Mouse (Mus musculus) mouse trophoblast stem cell (cell line): ENCODE data around the gene Macc1.

Experiments
- in situ Hi-C, 2 experiments: fragments of 300-500 bp; cut with MseI, MboI; formaldehyde crosslinking; loops; 2 replicates in 1 of 2; 3 replicates in 1 of 2; pipeline ENCODE4 v1.15.1; 2025

The Macc1 gene

GRCm38 (mm10) chr12:119386650-119387049 is 72.6 kb downstream of the Macc1 start:
- in situ Hi-C loops: no loop called here

- in situ Hi-C loops: no loop called here
Observed at GRCm38 (mm10) chr12:119387925-119388324, 73.9 kb downstream of the Macc1 start.

GRCm38 (mm10) chr12:119390192-119390684 is 76.2 kb downstream of the Macc1 start:
- in situ Hi-C loops: no loop called here

GRCm38 (mm10) chr12:119398046-119398659 is 84.1 kb downstream of the Macc1 start:
- in situ Hi-C loops: no loop called here

GRCm38 (mm10) chr12:119402273-119402672 is 88.2 kb downstream of the Macc1 start:
- in situ Hi-C loops: no loop called here

- in situ Hi-C loops: no loop called here
Observed at GRCm38 (mm10) chr12:119402796-119403195, 88.7 kb downstream of the Macc1 start.

- in situ Hi-C loops: no loop called here
Observed at GRCm38 (mm10) chr12:119404810-119405209, 90.7 kb downstream of the Macc1 start.

- in situ Hi-C loops: no loop called here
Observed at GRCm38 (mm10) chr12:119410522-119410921, 96.5 kb downstream of the Macc1 start.

GRCm38 (mm10) chr12:119410956-119411355 is 96.9 kb downstream of the Macc1 start:
- in situ Hi-C loops: no loop called here

GRCm38 (mm10) chr12:119411982-119412381 is 97.9 kb downstream of the Macc1 start:
- in situ Hi-C loops: no loop called here

GRCm38 (mm10) chr12:119415900-119416299 is 101.8 kb downstream of the Macc1 start:
- in situ Hi-C loops: no loop called here

GRCm38 (mm10) chr12:119425749-119426148 is 111.7 kb downstream of the Macc1 start:
- in situ Hi-C loops: no loop called here

GRCm38 (mm10) chr12:119426182-119426886 is 112.3 kb downstream of the Macc1 start:
- in situ Hi-C loops: no loop called here

- in situ Hi-C loops: no loop called here
Observed at GRCm38 (mm10) chr12:119426887-119427204, 112.8 kb downstream of the Macc1 start.

- in situ Hi-C loops: no loop called here
Observed at GRCm38 (mm10) chr12:119440720-119441119, 126.7 kb downstream of the Macc1 start.

- in situ Hi-C loops: loop anchor here (25.0 kb wide), 1 partner anchor 413 kb away; no protein-coding TSS in a partner anchor
Observed at GRCm38 (mm10) chr12:119450116-119450515, 136.0 kb downstream of the Macc1 start.

GRCm38 (mm10) chr12:119451232-119451631 is 137.2 kb downstream of the Macc1 start:
- in situ Hi-C loops: loop anchor here (25.0 kb wide), 1 partner anchor 414 kb away; no protein-coding TSS in a partner anchor

GRCm38 (mm10) chr12:119454076-119454475 is 140.0 kb downstream of the Macc1 start:
- in situ Hi-C loops: loop anchor here (25.0 kb wide), 1 partner anchor 417 kb away; no protein-coding TSS in a partner anchor

GRCm38 (mm10) chr12:119464040-119464939 is 150.2 kb downstream of the Macc1 start:
- in situ Hi-C loops: loop anchor here (25.0 kb wide), 1 partner anchor 427 kb away; no protein-coding TSS in a partner anchor

GRCm38 (mm10) chr12:119464940-119465245 is 150.8 kb downstream of the Macc1 start:
- in situ Hi-C loops: loop anchor here (25.0 kb wide), 1 partner anchor 428 kb away; no protein-coding TSS in a partner anchor

- in situ Hi-C loops: loop anchor here (25.0 kb wide), 1 partner anchor 430 kb away; no protein-coding TSS in a partner anchor
Observed at GRCm38 (mm10) chr12:119467656-119468055, 153.6 kb downstream of the Macc1 start.

GRCm38 (mm10) chr12:119470260-119470659 is 156.2 kb downstream of the Macc1 start:
- in situ Hi-C loops: loop anchor here (10.0 to 25.0 kb wide), 2 partner anchors 433 to 545 kb away; no protein-coding TSS in a partner anchor
